Mouse (Mus musculus) layer of hippocampus, postnatal 10 days (tissue): ENCODE data around the gene Zfand5. TPM values are rescaled to one million over a fixed set of nuclear protein-coding genes. Genes with fewer than 3 reads are reported as not detected.

Experiments used
- DNase-seq, 2 experiments: peaks; one replicate each; pipeline ENCODE4 v3.0.0; 2021; ENCODE audit warnings: low spot score in 2 of 2
- total RNA-seq, 2 experiments: library from RNA; stranded (reverse); gene quantifications; 2 replicates each; pipeline ENCODE4 v1.2.3; 2021

The Zfand5 gene
- total RNA-seq, 2 experiments from 2014 or later, result 150 to 156 TPM

DNA sequence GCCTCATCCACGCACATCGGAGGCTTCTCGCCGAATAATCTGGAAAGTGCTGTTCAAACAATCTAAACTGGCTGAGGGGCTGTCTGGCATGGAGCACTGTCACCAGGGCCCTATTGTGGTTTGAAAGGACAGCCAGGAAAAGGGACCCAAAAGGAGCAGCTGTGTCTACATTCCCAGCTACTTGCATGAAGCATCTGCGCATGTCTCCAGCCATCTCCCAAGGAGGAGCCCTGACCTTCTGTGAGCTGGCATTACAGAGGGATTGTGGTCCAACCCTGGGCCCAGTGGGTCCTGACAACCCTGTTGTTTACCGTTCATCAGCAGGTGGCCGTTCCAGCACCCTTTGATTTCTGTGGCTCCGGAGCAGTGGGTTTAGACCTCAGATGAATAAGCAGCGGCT is 56.9 kb downstream of the Zfand5 start:
- DNase-seq, result peak; percentile 9 to 15

DNA sequence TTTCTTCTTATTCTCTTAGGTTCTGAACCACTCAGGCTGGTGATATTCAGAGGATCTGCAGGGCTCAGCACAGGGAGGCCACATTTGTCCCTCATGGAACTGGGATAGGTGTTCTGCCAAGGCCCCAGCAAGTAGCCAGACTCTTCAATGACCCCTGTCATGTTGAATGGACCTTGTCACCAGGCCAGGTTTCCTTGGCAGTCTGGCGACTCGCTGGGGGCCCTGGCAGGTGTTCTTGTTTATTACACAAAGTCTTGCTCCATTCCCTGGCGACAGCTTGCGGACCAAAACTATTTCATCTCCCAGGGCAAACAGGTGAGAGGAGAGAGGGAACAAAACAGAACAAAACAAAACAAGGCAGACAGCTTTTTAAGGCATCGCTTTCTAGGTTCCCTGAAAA is 57.7 kb downstream of the Zfand5 start:
- DNase-seq, result peak; percentile 72 to 74

DNA sequence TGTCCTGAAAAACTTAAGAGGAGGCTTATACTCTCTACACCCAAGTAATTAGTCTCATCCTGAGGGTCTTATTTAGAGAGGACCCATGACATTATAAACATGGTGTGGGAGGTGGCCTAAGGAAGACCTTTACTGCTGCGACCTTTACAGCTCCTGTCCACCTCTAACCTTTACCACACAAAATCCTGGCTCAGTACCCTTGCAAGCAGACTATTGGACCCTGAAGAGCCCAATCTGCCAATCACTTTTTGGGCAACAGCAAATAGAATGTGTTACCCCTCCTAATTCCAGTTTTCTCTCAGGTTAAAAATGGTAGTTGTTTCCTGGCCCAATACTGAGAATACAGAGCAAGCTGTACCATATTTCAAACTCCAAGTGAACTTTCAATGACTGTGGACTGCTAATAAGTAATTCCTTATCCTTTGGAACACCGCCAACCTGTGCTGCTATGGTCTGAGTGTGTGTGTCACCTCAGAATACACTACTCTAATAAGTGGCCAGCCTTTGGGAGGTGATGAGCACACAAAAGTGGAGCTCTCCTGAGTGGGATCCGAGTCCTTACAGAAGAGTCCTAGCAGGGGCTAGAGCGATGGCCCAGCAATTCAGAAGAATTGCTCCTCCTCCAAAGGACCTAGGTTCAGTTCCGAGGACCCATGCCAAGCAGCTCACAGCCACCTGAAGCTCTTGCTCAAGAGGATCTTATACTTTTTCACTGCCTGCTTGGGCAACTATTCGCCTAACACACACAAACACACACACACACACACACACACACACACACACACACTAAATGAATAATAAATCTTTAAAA is 58.4 kb downstream of the Zfand5 start:
- DNase-seq, result no peak

DNA sequence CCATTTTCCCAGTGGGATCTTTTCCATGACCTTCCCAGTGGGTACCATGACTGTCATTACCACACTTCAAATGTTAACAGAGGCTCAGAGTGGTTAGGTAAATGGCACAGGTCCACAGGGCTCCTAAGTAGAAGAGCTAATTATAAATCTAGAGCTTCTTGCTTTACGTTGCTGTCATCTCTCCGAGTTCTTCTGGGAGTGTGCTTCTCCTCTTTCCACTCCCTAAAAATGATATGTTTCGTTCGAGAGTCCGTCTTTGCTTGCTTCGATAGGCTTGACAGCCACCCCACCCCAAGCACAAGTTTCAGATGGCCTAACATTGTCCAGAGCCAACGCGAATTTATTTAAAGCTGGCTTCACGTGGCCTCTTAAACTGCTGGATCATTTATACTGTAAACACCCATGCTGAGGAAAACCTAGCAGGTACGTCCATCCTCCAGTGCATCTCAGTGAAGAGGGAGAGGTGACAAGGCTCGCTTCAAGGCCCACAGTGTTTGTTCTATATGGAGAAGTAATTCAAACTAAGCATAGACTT is 59.6 kb downstream of the Zfand5 start:
- no peak for DNase-seq

Other genes starting within 250 kb of the Zfand5 start
- gene Gda, start 201.2 kb downstream of the Zfand5 start, total RNA-seq, result 100 to 1,000 TPM; 153 to 155 TPM